Mouse (Mus musculus): ENCODE results near the gene Tigd4. TPM values are rescaled to one million over a fixed set of nuclear protein-coding genes. Genes with fewer than 3 reads are reported as not detected.

Gene Tigd4
- polyA plus RNA-seq, 1 experiment = not detected

DNA sequence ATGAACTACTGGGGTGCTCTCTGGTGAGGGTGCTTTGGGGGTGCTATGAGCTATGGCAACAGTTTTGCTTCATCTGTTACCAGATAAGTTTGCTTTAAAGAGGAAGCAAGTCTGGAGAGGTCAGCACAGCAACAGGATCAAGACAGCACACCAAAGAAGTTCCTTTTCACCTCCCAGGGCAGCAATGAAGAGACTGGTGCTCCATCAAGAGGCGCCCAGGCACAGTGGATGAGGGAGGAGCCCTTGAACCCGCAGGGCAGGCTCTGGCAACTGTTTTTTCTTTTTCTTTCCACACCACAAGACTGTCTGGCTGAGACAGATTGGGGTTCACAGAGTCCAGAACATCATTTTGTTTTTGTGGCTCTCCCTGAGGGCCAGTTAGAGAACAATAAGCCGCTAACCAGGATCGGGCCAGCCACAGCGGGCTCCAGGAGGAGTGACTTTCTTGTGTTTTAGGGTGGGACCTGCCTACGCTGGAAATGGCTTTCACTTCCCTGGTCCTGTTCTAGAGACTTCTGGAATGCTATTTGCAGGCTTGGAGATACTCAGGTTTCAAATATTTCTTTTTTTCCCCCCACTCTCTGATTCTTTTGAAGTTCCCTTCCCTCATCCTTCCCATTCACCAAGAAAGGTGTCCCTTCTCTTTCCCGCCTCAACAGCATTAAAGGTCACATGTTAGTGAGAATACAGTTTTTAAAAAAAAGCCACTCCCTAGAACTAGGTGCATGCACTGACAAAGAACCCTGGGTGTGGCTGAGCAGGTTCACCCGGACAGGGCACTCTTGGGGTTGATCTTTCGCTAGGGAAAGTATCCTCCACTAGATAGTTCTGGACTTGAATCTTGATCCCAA, 52.0 kb downstream of the Tigd4 start:
- TF ChIP-seq TAL1 (IDR thresholded peaks at IDR 0.05; ENCODE audit: low read length) (no peak), GATA1 (IDR thresholded peaks at IDR 0.05; ENCODE audit: low read length) (no peak)
- H3K36me3 ChIP-seq (ENCODE audit: control insufficient read depth) = no peaks in the 10 kb centered on the region
- H3K9me3 ChIP-seq (ENCODE audit: control insufficient read depth, low read length) = peaks cover 1% of the 10 kb centered on the region
- H3K27me3 ChIP-seq (ENCODE audit: control insufficient read depth) = no peaks in the 10 kb centered on the region
- no peak overlapping the region for H3K4me3 ChIP-seq (replicated peaks)
- H3K4me1 ChIP-seq (ENCODE audit: control insufficient read depth) = no peaks in the 10 kb centered on the region

DNA sequence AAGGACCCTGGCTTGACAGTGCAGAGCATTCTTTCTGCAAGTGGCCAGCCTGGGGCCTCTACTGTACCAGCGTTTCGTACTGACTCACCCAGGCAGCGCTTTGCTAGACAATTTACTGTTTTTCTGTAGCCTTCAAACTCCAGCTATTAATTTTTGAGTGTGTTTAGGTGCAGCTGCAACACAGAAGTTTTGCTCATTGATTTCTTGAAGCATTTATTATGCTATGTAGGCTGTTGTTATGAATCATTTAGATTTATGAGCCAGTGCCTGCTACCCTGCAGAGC, 52.6 kb downstream of the Tigd4 start:
- Histone ChIP-seq H3K9me3 (ENCODE audit: control insufficient read depth, low read length) (peaks cover 3% of the 10 kb centered on the region), H3K4me1 (ENCODE audit: control insufficient read depth) (no peaks in the 10 kb centered on the region), H3K4me3 (replicated peaks) (no peak overlapping the region), H3K36me3 (ENCODE audit: control insufficient read depth) (no peaks in the 10 kb centered on the region), H3K27me3 (ENCODE audit: control insufficient read depth) (no peaks in the 10 kb centered on the region)
- no peak for TF ChIP-seq TAL1 (IDR thresholded peaks at IDR 0.05; ENCODE audit: low read length)
- TF ChIP-seq GATA1 (IDR thresholded peaks at IDR 0.05; ENCODE audit: low read length) = no peak

DNA sequence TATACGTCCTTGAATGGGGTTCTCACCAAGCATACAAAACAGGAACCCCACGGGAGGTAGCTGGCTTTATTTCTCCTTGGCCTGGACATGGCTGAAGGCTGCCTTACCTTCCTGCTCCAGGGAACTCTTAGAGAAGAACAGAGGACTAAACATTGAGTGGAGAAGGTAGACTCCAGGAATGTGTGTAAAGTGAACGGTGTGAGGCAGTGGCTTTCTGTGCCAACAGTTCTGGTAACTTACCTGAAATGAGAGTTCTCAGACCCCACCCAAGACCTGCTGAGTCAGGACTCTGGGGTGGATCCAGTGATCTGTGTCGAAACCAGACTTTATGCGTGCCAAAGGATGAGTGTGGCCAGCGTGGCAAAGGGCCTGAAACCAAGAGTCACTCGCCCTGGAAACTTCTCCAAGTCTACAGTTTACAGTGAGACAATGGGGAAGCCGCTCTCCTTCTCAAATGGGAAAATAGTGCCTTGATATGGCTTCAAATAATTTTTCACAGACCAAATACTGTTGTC, 53.0 kb downstream of the Tigd4 start:
- H3K27me3 ChIP-seq (ENCODE audit: control insufficient read depth) = no peaks in the 10 kb centered on the region
- H3K4me3 ChIP-seq (replicated peaks) = no peak overlapping the region
- peaks cover 3% of the 10 kb centered on the region for H3K9me3 ChIP-seq (ENCODE audit: control insufficient read depth, low read length)
- no peak for TF ChIP-seq GATA1 (IDR thresholded peaks at IDR 0.05; ENCODE audit: low read length)
- no peak for TF ChIP-seq TAL1 (IDR thresholded peaks at IDR 0.05; ENCODE audit: low read length)
- H3K36me3 ChIP-seq (ENCODE audit: control insufficient read depth) = no peaks in the 10 kb centered on the region
- H3K4me1 ChIP-seq (ENCODE audit: control insufficient read depth) = no peaks in the 10 kb centered on the region

Other genes starting within 250 kb of the Tigd4 start
- 47.7 and 62.0 TPM in 2 replicates for gene Fhdc1, start 113.1 kb upstream of the Tigd4 start, polyA plus RNA-seq (2012)
- gene Arfip1, start 10.9 kb upstream of the Tigd4 start, polyA plus RNA-seq (2012) = 0.04 and 0.10 TPM in 2 replicates
- gene Tmem154, start 72.6 kb downstream of the Tigd4 start, polyA plus RNA-seq (2012) = 0.02 TPM in 1 of 2 replicates, not detected in the other
- gene Fbxw7, start 221.7 kb downstream of the Tigd4 start, polyA plus RNA-seq (2012) = 0.25 and 0.34 TPM in 2 replicates